Mouse (Mus musculus) hindlimb bud, embryonic 11.5 days (tissue): Measurements from ENCODE around the gene Phospho1.

Experiments
- DNase-seq: peaks from one replicate; pipeline ENCODE4 v3.0.0-alpha.2; 2012; ENCODE audit warnings: low read depth, low spot score; ENCODE audit errors: extremely low spot score

Gene Phospho1

GRCm38 (mm10) chr11:95833631-95834142 lies 9.4 kb downstream of the Phospho1 start:
- no peak for DNase-seq

- DNase-seq = no peak
Measured at GRCm38 (mm10) chr11:95834143-95834667, 9.9 kb downstream of the Phospho1 start.

DNA sequence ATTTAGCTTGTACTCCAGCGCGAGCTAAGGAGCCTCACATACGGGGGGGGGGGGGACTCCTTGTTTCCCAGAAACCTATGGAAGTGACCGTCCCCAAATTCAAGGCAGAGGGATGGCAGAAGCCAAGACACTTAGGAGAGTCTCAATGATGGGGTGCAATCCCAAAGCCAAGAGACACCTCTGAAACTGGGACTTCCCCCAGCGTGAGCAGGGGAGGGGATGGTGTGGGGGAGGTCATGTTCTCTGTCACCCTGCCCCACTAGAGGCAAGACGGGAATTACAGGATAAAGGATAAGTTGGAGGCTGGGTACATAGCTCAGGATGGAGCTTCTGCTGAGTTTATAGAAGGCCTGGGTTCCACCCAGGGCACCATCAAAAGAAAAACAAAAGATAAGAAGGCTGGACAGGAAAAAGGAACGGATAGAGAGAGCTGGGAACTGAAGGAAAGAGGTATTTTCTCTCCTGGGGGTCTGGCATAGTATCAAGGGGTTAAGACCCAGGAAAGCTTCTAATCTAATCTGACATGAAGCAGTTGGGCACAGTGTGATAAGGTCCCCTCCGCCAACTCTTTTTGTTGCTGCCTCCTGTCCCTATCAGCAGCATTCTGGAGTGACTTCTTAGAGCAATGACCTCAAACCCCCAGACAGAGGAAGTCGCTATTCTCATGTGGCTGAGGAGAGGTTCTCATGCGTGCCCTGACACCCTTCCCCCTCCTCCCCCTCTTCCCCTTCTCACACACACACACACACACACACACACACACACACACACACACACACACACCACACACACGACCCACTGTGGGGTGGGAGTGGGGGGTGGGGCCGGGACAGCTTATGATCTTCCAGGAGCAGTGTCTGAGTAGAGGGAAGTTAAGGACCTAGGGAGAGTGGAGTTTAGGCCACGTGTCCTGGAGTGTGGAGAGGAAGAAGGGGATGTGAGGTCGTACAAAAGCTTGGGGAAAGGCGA lies 10.7 kb downstream of the Phospho1 start:
- no peak for DNase-seq

DNA sequence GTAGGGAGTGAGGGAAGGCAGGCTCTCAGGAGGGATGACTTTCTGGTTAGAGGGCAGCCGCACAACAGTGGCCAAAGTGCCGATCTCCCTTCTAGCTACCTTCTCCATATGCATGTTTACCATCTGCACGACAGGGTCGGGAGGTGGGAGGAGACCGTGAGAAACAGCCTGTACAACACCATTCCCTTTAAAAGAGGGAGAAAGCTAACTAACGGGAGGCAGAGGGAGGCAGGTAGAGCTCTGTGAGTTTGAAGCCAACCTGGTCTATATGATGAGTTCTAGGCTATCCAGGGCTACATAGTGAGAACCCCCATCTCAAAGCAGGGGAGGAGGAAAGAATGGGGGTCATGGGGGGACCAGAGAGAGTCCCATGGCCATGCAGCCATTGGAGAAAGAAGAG lies 11.5 kb downstream of the Phospho1 start:
- DNase-seq = no peak

GRCm38 (mm10) chr11:95836433-95836832 lies 12.1 kb downstream of the Phospho1 start:
- no peak for DNase-seq

GRCm38 (mm10) chr11:95837059-95837458 lies 12.8 kb downstream of the Phospho1 start, which contains the start of gene Gngt2:
TSS of gene Gngt2 (plus strand) at chr11:95837216.
- no peak for DNase-seq

DNA sequence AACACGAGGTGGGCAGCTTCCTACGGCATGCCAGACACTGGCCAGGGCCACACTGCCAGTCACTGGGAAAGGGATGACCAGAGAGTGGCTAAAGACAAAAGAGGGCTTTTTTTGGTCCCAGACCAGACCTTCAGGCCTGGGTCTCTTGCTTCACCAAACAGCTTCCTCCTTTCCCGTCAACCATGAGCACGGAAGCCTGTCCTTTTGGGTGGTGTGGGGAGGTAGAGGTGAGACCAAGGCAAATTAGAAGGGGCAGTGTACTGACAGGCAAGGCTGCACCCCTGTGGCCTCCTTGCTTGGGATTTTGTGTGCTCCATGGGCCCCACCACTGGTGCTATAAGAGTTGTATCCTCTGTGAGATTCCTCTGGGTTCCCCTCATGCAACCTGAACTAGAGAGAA lies 14.3 kb downstream of the Phospho1 start:
- DNase-seq = no peak

GRCm38 (mm10) chr11:95838999-95839868 lies 14.9 kb downstream of the Phospho1 start:
- no peak for DNase-seq

DNA sequence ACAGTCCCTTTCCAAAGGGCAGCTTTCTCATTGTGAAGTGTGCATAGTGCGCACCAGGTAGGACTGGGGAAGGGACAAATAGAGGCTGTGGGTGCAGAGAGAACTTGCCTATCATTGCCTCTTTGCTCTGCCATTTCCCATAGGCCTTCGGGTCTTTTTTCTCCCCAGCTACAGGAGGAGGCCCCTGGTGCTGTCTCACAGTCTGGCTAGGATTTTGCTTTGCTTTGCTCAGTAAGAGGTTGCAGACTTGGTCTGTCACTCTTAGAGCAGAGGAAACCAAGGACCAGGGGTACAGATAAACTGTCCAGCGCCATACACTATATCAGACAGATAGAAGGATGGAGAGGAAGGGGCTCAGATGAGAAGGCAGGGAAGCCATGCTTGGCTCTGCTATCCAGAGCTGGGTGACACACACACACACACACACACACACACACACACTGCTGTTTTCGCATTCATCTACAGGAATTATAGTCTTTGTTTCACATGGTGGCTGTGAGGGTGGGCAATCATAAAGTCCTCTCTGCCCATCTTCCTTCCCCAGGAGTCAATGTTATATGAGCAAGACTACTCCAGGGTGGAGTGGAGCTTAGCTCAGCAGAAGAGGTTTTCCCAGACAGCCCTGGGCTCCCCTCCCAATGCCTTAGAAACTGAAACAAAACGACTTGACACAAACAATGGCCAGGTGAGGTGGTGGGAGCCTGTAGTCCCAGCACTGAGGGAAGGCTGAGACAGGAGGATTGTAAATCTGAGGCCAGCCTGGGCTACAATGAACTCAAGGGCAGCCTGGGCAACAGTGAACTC lies 16.6 kb downstream of the Phospho1 start:
- no peak for DNase-seq

GRCm38 (mm10) chr11:95841498-95841830 lies 17.2 kb downstream of the Phospho1 start:
- no peak for DNase-seq

- no peak for DNase-seq
Measured at GRCm38 (mm10) chr11:95842074-95842681, 17.9 kb downstream of the Phospho1 start, which contains the start of gene Abi3. TSS of gene Abi3 (minus strand) at chr11:95842476.

- no peak for DNase-seq
Measured at GRCm38 (mm10) chr11:95842953-95843352, 18.7 kb downstream of the Phospho1 start.

DNA sequence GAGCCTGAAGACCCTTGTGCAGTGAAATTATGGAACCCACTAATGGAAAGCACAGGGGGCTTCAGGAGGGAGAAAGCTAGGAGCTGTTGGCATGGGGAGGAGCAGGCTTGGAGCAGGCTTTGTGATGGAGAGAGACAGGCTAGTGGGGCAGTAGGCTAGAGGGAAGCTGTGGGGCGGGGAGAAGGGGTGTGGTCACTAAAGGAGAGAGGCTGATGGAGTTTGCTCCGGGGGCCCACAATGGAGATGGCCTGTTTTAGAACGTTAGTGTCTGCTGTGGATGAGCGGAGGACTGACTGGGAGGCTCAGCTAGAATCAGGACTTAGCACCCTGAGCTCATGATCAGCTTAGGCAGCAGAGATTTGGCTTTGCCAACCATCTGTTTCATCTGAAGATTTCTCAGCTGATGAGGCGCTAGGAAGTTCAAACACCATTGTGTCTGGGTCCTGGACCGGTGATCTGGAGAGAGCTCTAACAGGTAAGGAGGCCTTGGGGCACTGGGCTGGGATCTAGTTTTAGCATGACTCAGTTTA lies 19.2 kb downstream of the Phospho1 start:
- no peak for DNase-seq

GRCm38 (mm10) chr11:95844935-95845334 lies 20.6 kb downstream of the Phospho1 start:
- DNase-seq = no peak

GRCm38 (mm10) chr11:95850898-95851297 lies 26.6 kb downstream of the Phospho1 start:
- DNase-seq = no peak

- no peak for DNase-seq
Measured at GRCm38 (mm10) chr11:95853684-95854083, 29.4 kb downstream of the Phospho1 start.

DNA sequence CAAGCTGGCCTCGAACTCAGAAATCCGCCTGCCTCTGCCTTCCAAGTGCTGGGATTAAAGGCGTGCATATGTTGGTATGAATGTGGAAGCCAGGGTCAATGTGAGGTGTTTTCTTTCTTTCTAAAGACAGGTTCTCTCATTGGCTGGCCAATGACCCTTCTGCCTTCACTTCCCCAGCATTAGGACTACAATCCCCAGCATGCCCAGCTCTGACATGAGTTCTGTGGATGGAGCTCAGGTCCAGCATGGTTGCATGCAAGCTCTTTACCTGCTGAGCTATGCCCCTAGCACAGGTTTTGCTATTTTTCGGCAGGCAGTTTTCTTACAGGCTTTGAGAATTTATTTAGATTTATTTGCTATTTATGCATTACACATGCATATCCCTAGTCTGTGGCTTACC lies 33.0 kb downstream of the Phospho1 start:
- DNase-seq = no peak

DNA sequence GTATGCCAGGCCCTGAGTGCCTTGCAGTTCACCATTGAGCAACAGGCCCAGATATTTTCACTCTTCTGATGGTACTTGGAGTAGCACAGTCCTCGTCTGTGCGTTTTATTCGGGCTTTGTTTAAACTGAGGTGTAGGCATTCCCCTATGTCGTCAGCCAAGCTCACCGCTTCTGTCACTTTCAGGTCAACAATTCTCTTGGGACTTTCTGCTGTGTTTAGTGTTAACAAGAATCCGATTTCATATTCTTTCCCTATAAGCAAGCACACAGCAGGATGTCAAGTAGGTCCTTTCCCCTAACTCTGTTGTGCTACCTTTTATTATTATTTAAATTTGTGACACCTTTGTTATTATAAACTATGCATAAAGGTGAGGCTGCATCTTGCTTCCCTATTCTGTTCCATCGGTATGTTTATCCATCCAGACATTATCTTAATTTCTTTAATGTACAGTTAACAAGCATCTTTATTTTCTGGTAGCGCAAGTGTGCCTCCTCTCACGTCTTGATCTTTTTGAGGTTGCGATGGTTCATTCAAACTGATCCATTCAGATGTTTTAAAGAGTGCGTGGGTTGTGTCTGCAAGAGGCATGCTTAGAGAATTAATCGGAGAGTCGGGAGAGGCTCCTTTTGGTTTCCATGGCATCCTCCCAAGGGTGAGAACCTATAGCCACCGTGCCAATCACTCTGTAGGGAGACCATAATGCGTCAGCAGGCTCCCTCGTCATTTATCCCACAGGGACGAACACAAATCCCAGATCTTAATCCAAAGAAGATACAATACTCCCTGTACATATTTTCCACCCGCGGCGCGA lies 33.6 kb downstream of the Phospho1 start:
- no peak for DNase-seq
